Mouse (Mus musculus): ENCODE measurements around the gene Reg3b.
"Not testable (repeated sequence)": the region's sequence is repeated elsewhere in the genome, so short reads cannot be mapped to it uniquely, and the experiment has no call there.

Gene Reg3b

GRCm38 (mm10) chr6:78370357-78370756 lies at the start of gene Reg3b:
Gene Reg3b (plus strand): TSS chr6:78370657.
- DNase-seq (ENCODE audit: low spot score in 2 of 2): no peak

DNA sequence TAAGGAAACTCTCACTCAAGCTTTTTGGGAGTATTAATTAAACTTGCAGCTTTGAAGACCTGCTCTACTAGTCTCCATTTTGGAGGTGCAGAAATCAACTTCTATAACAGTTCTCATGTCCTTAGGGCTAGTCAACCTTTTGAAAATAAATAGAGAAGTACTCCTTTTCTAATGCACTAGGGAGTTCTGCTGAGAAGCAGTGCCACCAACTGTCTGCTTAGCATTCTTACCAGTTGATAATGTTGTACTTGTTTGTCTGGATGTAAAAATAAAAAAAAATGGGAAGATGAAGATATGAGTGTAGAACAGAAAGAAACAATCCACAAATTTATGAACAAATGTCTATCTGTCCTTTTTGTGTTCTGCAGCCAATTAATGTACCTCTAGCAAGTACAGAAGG lies 42.7 kb upstream of the Reg3b start:
- DNase-seq (ENCODE audit: low spot score in 2 of 2): no peak

DNA sequence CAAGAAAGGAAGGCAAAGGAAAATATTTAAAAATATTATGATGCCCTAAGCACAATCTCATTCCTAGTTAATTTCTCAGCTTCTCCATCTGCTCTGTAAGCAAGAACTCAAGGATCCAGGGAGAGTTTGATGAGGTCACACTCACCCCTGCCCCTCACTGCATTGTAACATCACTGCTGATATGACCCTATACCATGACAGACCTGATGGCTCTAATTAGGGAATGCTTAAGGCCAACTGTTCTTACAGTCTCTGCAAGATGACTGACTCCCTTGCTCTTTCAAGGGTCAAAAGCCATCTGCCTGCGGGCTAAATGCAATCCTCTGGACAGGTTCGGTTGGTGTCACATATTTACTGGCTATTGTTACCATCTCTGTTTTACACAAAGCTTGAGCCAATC lies 41.3 kb upstream of the Reg3b start:
- no peak for DNase-seq (ENCODE audit: low spot score in 2 of 2)

DNA sequence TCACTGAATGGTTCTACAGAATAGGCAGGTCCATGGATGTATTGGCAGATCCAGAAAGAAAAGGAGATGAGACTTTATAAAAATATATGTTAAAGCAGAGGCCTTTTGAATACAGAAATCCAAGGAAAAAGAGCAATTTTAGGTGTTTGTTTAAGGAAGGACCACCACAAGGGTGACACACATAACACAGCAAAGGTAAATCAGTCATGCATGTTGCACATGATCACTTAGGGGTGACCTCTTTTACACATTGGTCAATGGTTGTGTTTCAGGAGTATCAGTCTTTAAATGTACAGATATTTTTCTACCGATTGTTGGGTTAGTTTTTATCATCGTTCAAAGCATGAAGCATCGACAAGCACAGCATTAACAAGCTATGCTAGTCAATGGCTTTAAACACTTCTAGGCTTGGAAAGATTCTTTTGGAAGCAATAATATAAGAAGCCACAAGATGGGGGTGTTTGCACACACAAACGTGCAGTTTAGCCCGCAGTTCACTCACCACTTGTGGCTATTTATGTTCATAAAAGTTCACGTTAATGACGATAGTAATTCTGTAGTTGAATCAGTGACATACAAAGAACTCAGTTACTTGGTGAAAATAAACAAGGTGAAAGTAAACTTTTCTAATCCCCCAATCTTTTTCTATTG lies 38.4 kb upstream of the Reg3b start:
- DNase-seq (ENCODE audit: low spot score in 2 of 2): no peak

DNA sequence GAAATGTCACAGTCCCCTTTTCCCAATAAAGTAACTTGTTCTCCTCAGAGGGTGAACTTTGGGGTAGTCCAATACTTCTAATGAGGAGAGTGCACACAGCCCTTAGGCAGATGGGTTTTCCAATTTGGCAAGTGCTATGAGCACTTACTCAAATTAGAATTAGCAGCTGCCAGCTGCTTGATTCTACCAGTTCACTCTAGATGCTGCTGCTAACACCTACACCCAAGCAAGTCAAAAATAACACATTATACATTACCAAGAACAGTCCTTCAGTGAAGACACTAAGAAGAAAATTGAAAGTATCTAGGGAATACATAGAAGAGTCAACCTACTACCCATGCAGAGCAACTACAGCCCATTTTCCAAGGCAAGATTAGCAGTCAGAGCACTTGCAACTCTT lies 30.2 kb upstream of the Reg3b start:
- DNase-seq (ENCODE audit: low spot score in 2 of 2): no peak

DNA sequence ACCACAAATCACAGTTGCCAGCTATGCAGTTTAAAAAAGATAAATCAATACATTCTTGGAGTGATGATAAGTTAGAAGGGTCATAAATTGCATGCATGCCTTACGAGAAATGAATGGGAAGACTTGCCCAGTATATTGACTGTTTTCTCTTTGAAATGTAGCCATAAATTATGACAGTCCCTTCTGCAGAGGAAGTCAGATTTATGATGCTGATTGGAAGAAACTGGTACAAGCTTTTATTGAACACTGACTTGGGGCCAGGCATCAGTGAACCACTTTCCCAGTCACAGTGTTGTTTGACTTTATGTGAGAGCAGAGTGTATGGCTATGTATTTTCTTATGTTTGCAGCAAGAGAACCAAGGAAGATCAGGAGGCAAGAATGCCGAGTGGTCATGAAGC lies 28.8 kb upstream of the Reg3b start:
- no peak for DNase-seq (ENCODE audit: low spot score in 2 of 2)

DNA sequence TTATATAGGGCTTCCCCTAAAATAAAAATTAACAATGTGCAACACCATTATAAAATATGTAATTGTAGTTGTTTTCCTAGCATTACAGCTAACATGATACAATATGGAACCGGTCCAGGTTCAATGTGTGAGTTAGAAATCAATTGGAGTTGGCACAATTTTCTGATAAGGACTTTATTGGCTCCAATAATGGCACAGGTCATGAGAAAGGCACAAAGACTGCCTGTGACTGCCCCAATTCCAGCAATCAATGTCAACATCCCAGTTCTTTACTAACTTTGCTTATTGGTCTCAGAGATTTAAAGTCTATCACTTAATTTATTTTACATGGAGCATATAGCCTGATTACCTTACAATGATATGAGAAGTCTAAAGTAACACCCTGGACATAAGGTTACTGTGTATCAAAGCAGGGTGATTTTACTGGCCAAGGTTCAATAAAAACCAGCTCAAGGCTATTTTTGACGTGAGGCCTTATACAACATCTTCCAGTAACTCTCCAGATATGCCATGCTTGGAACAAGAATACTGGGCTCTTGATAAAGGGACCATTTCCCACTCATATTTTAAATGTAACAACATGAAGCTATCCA lies 8.4 kb upstream of the Reg3b start:
- no peak for DNase-seq (ENCODE audit: low spot score in 2 of 2)

DNA sequence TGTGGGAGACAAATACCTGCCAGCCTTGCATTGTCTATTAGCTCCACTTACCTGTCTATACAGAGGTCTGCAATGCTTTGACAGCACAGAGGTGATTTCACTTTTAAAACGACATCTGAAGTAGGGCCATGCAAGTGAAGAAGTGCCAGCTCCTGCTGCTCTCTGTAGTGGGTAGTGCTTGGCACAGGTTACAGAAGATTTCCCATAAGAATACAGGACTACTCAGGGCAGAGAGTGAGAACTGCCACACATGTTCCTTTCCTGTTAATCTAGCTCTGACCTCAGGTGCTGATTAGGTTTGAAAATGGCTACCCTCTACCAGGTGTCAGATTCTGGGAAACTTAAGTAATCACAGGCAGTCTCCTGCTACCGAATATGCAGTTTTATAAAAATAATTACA lies 8.3 kb downstream of the Reg3b start, which contains the start of gene Reg3d:
Gene Reg3d, minus strand, starts transcription at position 101 of the 400 bp plus-strand sequence.
- DNase-seq (ENCODE audit: low spot score in 2 of 2): no peak

DNA sequence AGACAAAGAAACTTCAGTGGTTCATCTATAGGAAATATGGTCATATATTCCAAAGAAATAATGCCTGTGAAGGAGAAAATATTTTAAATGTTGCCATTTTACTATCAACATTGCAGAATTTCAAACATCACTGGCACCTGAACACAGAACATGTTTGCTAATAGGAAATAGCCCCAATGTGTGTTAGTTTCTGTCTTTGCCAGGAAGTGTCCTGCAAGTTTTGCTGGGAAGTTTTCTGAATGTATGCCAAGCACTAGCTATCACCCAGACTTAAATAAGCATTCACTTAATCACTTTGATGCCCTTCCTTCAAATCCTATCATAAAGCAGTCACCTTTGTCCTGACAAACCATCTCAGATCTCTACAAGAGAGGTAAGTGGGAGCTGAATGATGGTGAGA lies 10.0 kb downstream of the Reg3b start, which contains the start of gene Reg3a:
Gene Reg3a, plus strand, starts transcription at position 301 of the 400 bp plus-strand sequence.
- DNase-seq (ENCODE audit: low spot score in 2 of 2): no peak

DNA sequence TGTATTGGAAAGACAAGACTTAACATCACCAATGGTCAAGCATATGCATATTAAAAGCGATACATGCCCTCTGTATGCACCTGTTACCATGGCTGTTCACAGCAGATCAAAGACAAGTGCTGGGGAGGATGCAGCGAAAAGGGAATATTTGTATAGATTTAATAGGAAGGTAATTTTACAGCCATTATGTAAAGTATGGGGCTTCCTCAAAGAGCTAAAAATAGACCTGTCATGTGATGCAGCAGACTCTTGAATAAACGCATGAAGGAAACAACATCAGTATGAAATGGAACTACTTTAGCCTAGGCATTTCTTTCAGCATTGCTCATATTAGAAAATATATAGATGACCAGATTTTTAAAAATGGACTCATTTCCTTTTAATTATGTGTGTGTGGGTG lies 15.2 kb downstream of the Reg3b start:
- no peak for DNase-seq (ENCODE audit: low spot score in 2 of 2)

DNA sequence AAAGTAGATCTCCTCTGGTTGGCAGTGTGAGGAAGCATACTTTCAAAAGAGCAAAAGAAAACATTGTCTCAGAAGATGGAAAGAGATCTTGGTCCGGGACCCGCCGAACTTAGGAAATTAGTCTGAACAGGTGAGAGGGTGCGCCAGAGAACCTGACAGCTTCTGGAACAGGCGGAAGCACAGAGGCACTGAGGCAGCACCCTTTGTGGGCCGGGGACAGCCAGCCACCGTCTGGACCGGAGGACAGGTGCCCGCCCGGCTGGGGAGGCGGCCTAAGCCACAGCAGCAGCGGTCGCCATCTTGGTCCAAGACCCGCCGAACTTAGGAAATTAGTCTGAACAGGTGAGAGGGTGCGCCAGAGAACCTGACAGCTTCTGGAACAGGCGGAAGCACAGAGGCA lies 24.9 kb downstream of the Reg3b start, which contains the start of gene Reg2:
Gene Reg2, plus strand, starts transcription at position 301 of the 400 bp plus-strand sequence.
- DNase-seq (ENCODE audit: low spot score in 2 of 2): not testable (repeated sequence)

DNA sequence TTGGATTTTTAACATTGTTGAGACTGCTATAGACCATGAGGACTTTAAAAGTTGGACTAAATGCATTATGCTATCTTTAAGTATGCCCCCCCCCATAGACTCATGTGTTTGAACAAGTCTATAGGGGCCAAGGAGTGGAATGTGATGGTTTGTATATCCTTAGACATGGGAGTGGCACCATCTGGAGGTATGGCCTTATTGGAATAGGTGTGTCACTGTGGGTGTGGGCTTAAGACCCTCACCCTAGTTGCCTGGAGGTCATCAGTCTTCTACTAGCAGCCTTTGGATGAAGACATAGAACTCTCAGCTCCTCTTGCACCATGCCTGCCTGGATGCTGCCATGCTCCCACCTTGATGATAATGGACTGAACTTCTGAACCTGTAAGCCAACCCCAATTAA lies 52.0 kb downstream of the Reg3b start, which contains the start of gene Reg1:
Gene Reg1, plus strand, starts transcription at position 301 of the 400 bp plus-strand sequence.
- DNase-seq (ENCODE audit: low spot score in 2 of 2): not testable (repeated sequence)

Measured in heart, adult 9 months (tissue).